Mouse (Mus musculus) lung, embryonic 14.5 days (tissue): ENCODE data around the gene Prkch. TPM values are rescaled to one million over a fixed set of nuclear protein-coding genes. Genes with fewer than 3 reads are reported as not detected.

Experiments used
- ATAC-seq: fragments of 200-750 bp; cut with Nextera tagmentation; 2 replicates; pipeline ENCODE4 v1.8.0; 2017; ENCODE audit warnings: mild to moderate bottlenecking, moderate TSS enrichment, moderate library complexity; ENCODE audit not compliant: insufficient read depth
- DNase-seq: peaks from one replicate; pipeline ENCODE4 v3.0.0-alpha.2; 2015
- H3K27ac ChIP-seq: fragments of 300-500 bp; sonication (generic); 2 replicates; pipeline ENCODE4 v1.5.1; 2014; ENCODE audit warnings: low read depth, mild to moderate bottlenecking, moderate library complexity
- H3K27me3 ChIP-seq: fragments of 300-500 bp; sonication (generic); 2 replicates; pipeline ENCODE4 v1.6.1; 2014; ENCODE audit warnings: low read length, control low read depth; ENCODE audit not compliant: insufficient read depth
- H3K36me3 ChIP-seq: fragments of 300-500 bp; sonication (generic); 2 replicates; pipeline ENCODE4 v1.6.1; 2014; ENCODE audit warnings: control low read depth; ENCODE audit not compliant: insufficient read depth
- H3K4me1 ChIP-seq: fragments of 300-500 bp; sonication (generic); 2 replicates; pipeline ENCODE4 v1.6.1; 2014; ENCODE audit warnings: antibody characterized with exemption, control low read depth; ENCODE audit not compliant: insufficient read depth
- H3K4me2 ChIP-seq: fragments of 300-500 bp; sonication (generic); 2 replicates; pipeline ENCODE4 v1.6.1; 2014; ENCODE audit warnings: mild to moderate bottlenecking
- H3K4me3 ChIP-seq: fragments of 300-500 bp; sonication (generic); 2 replicates; pipeline ENCODE4 v1.5.1; 2014; ENCODE audit warnings: low read depth, low read length
- H3K9ac ChIP-seq: fragments of 300-500 bp; sonication (generic); 2 replicates; pipeline ENCODE4 v1.6.1; 2014
- H3K9me3 ChIP-seq: fragments of 300-500 bp; sonication (generic); 2 replicates; pipeline ENCODE4 v1.6.1; 2016; ENCODE audit warnings: low read depth, low read length, control low read depth
- CTCF ChIP-seq: IDR thresholded peaks from 2 replicates; pipeline ENCODE4 v1.5.1; 2016; ENCODE audit warnings: antibody characterized with exemption, low read depth
- WGBS: fragments of 180-500 bp; shearing (Covaris S2); extraction: QIAGEN DNeasy Blood & Tissue Kit; methylation state at CpG from one replicate; pipeline ENCODE4 v1.1.7; 2014; 5-methylcytosine and 5-hydroxymethylcytosine counted together
- polyA plus RNA-seq: library from polyadenylated mRNA; unstranded; fragments of >200 nt; fragmentation: Nextera tagmentation; extraction: Ambion mirVana; gene quantifications from 2 replicates; pipeline ENCODE4 v1.2.1, GENCODE M21; 2014

The Prkch gene
- polyA plus RNA-seq, 1 experiment from 2014 or later, result 18.0 TPM

DNA sequence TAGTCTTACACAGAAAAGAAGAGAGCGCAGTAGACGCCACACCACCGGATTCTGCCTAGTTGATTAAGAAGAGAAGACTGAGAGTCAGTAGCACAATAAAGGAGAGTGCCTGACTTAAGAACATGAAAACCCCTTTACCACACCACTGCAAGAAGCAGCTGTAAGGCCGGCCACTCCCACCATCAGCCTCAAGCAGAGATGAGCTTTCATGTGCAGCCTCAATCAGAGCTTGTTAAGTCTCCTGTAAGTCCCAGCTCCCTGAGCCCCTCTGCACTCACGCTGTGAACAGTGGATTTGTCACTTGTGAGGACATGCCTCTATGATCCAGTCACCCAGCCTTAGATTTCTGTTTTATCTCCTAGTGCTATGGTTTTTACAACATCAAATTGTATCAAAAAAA lies 221.4 kb downstream of the Prkch start:
- ATAC-seq, result no peak
- Histone ChIP-seq H3K36me3 (no peaks in the 10 kb centered on the region), H3K4me3 (no peak overlapping the region), H3K27ac (no peak overlapping the region), H3K4me1 (peaks cover 7% of the 10 kb centered on the region), H3K9me3 (no peaks in the 10 kb centered on the region), H3K27me3 (no peaks in the 10 kb centered on the region), H3K9ac (no peak overlapping the region), H3K4me2 (no peak overlapping the region)
- TF ChIP-seq CTCF, result no peak
- 56% methylated on average over 5 of the region's 5 CpGs for WGBS
- no peak for DNase-seq

DNA sequence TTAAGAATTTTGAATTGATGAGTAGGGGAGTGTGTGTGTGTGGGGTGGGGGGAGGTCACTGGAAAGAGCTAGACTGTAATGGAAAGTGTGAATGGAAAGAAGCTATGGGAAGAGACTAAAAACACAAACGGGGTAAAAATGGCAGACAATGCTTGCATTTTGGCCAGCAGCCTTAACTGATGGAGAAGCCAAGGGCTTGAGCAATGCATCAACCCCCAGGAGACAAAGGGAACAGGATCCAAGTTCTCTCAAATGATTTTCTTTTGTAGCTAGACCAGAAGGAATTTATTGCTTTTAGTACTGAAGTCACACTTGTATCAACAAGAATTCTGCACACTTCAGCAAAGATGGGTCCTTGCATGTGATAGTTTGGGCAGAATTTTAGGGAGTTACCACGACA lies 222.6 kb downstream of the Prkch start:
- WGBS, result 60% methylated on average over 2 of the region's 2 CpGs
- DNase-seq, result no peak
- Histone ChIP-seq H3K4me2 (no peak overlapping the region), H3K9me3 (no peaks in the 10 kb centered on the region), H3K9ac (no peak overlapping the region), H3K27ac (no peak overlapping the region), H3K36me3 (no peaks in the 10 kb centered on the region), H3K27me3 (no peaks in the 10 kb centered on the region), H3K4me1 (peaks cover 13% of the 10 kb centered on the region), H3K4me3 (no peak overlapping the region)
- TF ChIP-seq CTCF, result no peak
- no peak for ATAC-seq

DNA sequence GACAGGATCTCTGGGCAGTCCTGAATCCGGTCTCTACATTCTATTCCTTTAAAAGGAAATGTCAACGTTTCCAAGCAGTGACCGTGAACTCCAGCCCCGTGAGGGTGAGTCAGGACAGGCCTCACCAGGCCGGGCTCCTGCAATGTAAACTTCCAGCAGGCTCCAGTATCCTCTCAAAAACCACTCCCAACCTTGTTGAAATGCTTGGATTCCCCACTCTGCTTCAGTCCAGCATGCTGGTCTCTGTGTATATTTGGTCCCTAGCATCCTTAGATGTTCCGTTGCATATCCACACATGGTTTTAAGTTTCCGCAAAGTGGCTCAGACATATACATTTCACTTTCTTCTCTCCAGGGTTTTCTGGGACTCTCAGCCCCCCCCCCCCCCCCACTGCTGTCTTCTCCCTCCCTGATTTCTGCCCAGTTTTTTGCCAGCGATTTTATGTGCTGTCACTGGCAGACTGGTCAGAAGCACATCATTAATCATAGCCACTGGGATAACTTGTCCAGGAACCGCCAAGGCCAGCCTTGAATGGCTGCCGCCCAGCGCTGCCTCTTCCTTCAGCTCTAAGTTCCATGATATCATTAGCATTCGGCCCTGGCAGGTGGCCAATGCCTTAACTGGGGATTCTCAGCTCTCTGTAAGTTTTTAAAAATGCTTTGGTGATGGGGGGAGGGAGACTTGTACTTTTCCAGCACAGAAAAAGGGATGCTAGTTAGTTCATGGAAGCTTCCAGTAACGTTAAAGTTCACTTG lies 225.6 kb downstream of the Prkch start:
- H3K27ac ChIP-seq, result peak overlapping the region; percentile 85
- H3K4me3 ChIP-seq, result no peak overlapping the region
- no peaks in the 10 kb centered on the region for H3K27me3 ChIP-seq
- WGBS, result 11% methylated on average over 13 of the region's 13 CpGs
- ATAC-seq (peak; percentile 95), DNase-seq (peak; percentile 98)
- TF ChIP-seq CTCF, result no peak
- H3K36me3 ChIP-seq, result no peaks in the 10 kb centered on the region
- H3K9ac ChIP-seq, result no peak overlapping the region
- no peaks in the 10 kb centered on the region for H3K9me3 ChIP-seq
- peak overlapping the region; percentile 36 for H3K4me2 ChIP-seq
- H3K4me1 ChIP-seq, result peaks cover 24% of the 10 kb centered on the region

DNA sequence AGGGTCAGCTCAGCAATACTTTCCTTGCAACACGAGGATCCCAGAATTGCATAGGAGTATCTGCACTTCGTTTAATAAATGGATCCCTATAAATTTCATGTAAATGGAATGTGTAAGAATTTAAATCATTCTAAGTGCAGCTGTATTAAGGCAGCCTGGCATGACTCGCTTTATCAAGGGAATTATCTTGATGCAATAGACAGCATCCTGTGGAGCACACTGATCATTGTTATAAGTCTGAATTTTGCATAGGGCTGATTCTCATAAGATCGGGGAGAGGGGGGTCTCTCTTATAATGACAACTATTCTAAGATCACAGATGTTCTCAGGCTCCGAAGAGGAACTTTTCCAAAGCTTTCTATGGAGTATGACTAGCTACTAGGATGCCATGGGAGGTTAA lies 226.3 kb downstream of the Prkch start:
- no peak overlapping the region for H3K9ac ChIP-seq
- 52% methylated on average over 5 of the region's 5 CpGs for WGBS
- no peaks in the 10 kb centered on the region for H3K9me3 ChIP-seq
- DNase-seq (no peak), ATAC-seq (no peak)
- no peak overlapping the region for H3K4me3 ChIP-seq
- H3K27me3 ChIP-seq, result no peaks in the 10 kb centered on the region
- H3K36me3 ChIP-seq, result no peaks in the 10 kb centered on the region
- peak overlapping the region; percentile 85; the same call in 1 of the 2 replicates for H3K27ac ChIP-seq
- TF ChIP-seq CTCF, result no peak
- H3K4me2 ChIP-seq, result no peak overlapping the region
- peaks cover 24% of the 10 kb centered on the region for H3K4me1 ChIP-seq

DNA sequence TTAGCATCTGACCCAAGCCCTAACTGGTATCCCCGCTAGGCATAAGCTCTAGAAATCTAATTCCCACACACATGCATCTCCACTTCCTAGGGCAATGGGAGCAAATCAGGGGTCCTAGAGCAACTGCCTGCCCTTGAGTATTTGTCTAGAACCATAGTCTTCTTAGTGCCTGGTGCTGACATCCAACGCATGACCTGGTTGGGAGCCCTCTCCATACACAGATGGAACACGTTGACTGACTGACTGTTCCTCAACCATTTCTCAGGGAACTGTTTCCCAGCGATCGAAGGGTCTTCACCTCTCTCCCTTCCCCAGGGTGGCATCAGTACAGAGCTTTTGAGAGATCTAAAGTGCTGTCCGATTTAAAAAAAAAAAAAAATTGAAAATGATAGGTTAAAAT lies 227.6 kb downstream of the Prkch start:
- peaks cover 24% of the 10 kb centered on the region for H3K4me1 ChIP-seq
- no peaks in the 10 kb centered on the region for H3K9me3 ChIP-seq
- no peak overlapping the region for H3K27ac ChIP-seq
- H3K36me3 ChIP-seq, result no peaks in the 10 kb centered on the region
- no peak overlapping the region for H3K4me2 ChIP-seq
- ATAC-seq (no peak), DNase-seq (no peak)
- WGBS, result 56% methylated on average over 6 of the region's 6 CpGs
- no peak overlapping the region for H3K4me3 ChIP-seq
- TF ChIP-seq CTCF, result no peak
- no peaks in the 10 kb centered on the region for H3K27me3 ChIP-seq
- H3K9ac ChIP-seq, result no peak overlapping the region

DNA sequence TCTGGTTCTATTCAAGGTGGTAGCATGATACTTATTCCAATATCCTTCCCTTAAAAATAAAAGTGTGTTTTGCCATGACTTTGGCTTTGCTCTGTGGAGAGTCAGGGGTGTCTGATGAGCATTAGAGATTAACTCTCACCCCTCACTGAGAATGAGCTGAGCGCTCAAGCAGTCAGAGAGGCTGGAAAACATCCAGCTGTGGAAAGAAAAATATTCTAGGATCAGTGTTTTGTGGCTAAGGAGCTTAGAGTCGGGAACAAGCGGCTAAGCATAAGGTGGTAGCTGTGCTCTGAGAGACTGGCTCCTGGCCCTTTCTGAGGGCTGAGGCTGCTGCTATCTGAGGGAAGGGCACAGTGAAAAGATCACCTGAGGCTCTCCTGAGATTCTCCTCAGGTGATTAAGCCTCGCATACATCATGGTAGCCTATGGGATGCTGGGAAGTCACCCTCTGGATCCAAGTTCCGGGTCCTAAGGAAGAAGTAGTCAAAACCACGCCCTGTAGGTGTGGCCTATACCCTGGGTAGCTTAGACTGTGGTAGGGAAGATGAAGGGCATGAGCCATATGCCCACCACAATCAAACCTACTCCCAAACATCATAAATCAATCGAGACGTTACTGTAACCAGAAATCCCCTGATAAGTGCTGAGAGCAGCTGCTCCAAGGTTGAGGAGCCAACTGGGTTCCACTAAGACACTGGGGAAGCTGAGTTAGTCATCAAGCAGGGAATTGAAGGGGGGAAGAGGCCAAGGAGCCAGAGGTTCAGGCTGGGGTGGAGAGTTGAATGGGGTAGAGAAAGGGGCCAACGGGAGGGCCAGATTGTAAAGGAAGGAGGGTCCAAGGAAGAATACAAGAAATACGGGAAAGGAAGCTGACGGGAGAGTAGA lies 228.7 kb downstream of the Prkch start:
- H3K4me3 ChIP-seq, result no peak overlapping the region
- H3K4me1 ChIP-seq, result peaks cover 24% of the 10 kb centered on the region
- H3K9ac ChIP-seq, result no peak overlapping the region
- no peaks in the 10 kb centered on the region for H3K36me3 ChIP-seq
- ATAC-seq (no peak), DNase-seq (peak; percentile 68)
- no peaks in the 10 kb centered on the region for H3K27me3 ChIP-seq
- WGBS, result 49% methylated on average over 11 of the region's 11 CpGs
- no peak overlapping the region for H3K27ac ChIP-seq
- H3K4me2 ChIP-seq, result no peak overlapping the region
- H3K9me3 ChIP-seq, result no peaks in the 10 kb centered on the region
- TF ChIP-seq CTCF, result no peak

DNA sequence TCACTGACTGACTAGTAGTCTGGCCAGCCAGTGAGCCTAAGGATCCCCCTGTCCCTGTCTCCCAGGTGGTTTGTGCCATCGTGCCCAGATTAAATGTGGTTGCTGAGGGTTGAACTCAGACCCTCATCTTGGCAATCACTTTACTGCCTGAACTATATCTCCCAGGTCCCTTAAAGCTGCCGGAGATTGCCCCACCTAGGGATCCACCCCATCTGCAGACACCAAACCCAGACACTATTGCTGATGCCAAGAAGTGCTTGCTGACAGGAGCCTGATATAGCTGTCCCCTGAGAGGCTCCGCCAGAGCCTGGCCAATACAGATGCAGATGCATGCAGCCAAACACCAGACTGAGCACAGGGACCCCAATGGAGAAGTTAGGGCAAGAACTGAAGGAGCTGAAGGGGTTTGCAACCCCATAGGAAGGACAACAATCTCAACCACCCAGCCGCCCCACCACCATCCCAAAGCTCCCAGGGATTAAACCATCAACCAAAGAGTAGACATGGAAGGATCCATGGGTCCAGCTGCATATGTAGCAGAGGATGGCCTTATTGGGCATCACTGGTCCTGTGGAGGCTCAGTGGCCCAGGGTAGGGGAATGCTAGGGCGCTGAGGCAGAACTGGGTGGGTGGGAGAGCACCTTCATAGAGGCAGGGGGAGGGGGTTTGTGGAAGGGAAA lies 229.6 kb downstream of the Prkch start:
- ATAC-seq (no peak), DNase-seq (no peak)
- H3K4me1 ChIP-seq, result peaks cover 24% of the 10 kb centered on the region
- no peak overlapping the region for H3K9ac ChIP-seq
- no peak overlapping the region for H3K4me2 ChIP-seq
- no peak overlapping the region for H3K4me3 ChIP-seq
- no peaks in the 10 kb centered on the region for H3K36me3 ChIP-seq
- WGBS, result 88% methylated on average over 5 of the region's 5 CpGs
- no peak for TF ChIP-seq CTCF
- no peak overlapping the region for H3K27ac ChIP-seq
- H3K27me3 ChIP-seq, result no peaks in the 10 kb centered on the region
- H3K9me3 ChIP-seq, result no peaks in the 10 kb centered on the region
